Mouse (Mus musculus) kidney, postnatal 36 days (tissue): ENCODE data around the gene Mrpl53.
A peak's percentile ranks its signal among the peaks of the same experiment; 100 is the strongest.

ENCODE experiments used
- DNase-seq, 2 experiments: peaks; one replicate each; pipeline ENCODE4 v3.0.0; 2021 to 2022; ENCODE audit warnings: mixed read lengths in 2 of 2

The Mrpl53 gene

GRCm38 (mm10) chr6:83108762-83109668 is at the start of gene Mrpl53:
Gene Mrpl53 (plus strand): TSS chr6:83109040.
- peak; percentile 83 to 90 for DNase-seq

- no peak for DNase-seq
Observed at GRCm38 (mm10) chr6:83065995-83066394, 42.8 kb upstream of the Mrpl53 start.

DNA sequence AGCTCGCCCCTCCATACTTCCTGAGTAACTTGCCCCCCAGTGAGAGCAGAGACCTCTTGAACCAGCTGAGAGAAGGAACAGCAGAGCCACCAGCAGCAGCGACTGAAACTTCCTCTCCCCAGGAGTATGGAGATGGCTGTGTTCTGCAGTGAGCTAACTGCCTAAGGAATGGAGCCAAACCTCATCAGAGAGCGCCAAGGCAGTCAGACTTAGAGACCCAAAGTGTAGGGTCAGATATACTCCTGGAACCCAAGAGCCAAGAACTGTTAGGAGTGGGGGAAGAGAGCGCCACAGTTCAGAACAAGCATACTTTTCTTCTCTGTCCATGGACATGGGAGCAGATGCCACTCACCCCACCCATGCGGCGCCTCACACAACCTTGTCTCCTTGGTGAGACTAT is 42.4 kb upstream of the Mrpl53 start:
- DNase-seq: no peak

DNA sequence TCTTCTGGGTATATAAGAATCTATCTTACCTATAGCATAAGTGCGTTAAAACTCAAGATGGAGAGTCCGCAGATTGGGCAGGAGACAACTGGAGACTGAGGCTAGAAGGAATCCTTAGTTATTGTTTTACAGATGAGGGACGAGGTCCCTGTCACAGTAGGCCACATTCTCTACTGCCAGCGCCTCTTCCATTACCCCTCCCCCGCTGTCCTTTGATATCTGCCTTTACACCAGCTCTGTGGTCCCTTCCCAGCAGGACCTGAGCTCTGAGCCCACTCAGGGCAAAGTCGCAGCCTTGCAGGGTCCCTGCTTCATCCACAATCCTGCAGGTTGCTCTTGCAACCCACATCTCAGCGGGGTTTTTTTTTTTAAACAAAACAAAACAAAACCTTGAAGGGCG is 40.6 kb upstream of the Mrpl53 start:
- DNase-seq: peak in 1 of 2 experiments; percentile 28

- peak in 1 of 2 experiments; percentile 66 for DNase-seq
Observed at GRCm38 (mm10) chr6:83068706-83069487, 39.9 kb upstream of the Mrpl53 start.

DNA sequence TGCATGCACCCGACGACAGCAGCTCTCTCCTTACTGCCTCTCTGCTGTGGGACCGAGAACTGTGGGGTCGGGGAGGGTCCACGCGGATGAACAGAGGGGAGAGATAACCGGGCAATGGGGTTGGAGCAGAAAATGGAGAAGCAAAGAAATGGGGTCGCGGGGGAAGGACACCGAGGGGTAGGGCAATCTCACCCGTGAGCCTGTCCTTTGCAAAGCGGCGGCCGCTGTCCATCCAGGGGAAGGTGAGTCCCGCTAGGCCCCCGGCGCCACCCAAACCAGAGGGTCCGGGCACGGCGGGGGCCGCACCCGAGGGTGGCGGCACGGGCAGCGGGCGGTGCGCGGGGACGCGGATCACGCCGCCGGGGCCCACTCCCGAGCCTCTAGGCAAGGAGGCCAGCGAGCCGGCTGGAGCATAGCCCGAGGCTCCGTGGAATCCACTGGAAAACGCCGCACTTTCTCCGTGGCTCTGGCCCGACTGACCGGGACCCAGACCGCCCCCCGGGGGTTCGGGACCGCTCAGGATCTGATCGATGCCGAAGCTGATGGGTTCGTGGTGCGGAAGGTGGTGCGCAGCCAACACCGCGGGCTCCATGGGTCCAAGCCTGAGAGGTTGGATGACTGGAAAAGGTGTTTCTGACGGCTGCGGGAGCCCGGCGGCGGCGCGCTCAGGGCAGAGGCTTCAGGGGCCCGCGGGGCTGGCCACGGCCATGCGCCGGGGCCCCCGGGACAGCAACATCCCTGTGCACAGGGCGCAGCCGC is 39.2 kb upstream of the Mrpl53 start:
- peak in 1 of 2 experiments; percentile 27 for DNase-seq

GRCm38 (mm10) chr6:83070247-83070310 is 38.8 kb upstream of the Mrpl53 start, which contains the start of gene Tlx2:
Gene Tlx2 (minus strand): TSS chr6:83070293.
- no peak for DNase-seq

- DNase-seq: peak in 1 of 2 experiments; percentile 32
Observed at GRCm38 (mm10) chr6:83070311-83071219, 38.3 kb upstream of the Mrpl53 start.

DNA sequence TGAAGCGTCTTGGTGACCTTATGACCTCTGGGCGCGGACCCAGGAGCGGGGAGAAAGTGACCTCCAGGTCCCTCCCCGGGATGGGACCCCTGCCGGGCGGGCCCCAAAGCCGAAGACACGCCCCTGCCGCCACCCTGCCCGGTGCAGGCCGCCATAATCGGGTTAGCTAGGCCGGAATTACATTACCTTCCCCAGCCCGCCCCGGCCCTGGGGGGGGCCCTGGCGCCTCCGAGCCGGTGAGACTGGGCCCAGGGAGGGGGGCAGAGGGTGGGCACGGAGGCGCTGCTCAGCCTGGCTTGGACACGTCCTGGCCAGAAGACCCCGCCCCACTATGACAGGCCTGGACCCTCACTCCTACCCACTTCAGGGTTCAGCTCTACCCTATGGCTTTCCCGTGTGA is 37.6 kb upstream of the Mrpl53 start:
- no peak for DNase-seq

- DNase-seq: peak in 1 of 2 experiments; percentile 43
Observed at GRCm38 (mm10) chr6:83074979-83075378, 33.9 kb upstream of the Mrpl53 start.

DNA sequence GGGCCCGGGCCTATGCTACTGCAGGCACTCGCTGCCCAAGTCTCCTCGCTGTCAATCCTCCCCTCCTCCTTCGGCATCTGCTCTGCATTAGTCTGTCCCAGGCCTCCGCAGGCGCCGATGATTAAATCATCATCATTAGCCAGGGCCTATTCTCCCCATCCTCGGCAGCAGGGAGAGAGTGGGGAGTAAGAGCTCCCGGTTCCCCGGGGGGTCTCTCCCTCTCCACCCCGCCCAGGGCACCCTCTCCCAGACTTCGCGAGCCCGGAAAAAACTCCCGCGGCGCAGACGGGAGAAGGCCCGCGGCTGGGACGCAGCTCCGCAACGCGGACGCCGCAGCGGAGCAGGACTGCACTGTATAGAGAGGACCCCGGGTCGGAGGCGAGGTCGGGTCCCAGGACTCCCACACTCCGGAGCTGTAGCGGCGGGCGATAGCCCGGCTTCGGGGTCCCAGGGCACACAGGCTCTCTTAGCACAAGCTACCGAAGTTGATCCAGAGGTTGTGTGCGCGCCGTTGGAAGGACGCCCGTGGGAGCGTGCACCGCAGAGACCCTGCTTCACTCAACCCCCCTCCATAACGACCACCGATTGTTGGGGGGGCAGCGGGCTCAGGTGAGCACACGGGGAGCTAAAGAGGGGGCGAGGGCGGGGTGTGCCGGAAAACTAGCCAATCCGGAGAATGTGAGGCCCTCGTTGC is 31.1 kb upstream of the Mrpl53 start, which contains the start of gene Pcgf1:
Pcgf1 (plus strand) TSS at position 240 of the 694 bp plus-strand sequence.
- DNase-seq: peak in 1 of 2 experiments; percentile 53

DNA sequence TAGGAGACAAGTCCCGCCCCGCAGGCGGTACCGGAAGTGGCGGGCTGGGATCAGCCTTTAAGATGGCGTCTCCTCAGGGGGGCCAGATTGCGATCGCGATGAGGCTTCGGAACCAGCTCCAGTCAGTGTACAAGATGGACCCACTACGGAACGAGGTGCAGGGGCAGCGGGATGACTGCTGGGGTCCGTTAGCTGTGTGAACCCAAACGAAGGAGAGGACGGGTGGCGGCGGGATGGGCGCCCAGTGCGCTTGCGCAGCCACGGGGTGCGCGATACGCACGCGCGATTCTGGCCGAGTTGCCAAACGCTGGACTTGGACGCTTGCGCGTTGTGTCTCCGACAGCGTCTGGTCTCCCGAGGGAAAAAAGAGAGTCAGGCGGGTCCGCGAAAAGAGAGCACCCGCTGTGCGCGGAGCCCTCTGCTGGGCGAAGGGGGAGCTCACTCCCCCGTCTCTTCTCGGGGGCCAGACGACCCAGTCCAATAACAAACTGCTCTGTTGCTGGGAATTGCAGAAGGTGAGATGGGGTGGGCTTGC is 30.4 kb upstream of the Mrpl53 start:
- peak; percentile 99 to 100 for DNase-seq

DNA sequence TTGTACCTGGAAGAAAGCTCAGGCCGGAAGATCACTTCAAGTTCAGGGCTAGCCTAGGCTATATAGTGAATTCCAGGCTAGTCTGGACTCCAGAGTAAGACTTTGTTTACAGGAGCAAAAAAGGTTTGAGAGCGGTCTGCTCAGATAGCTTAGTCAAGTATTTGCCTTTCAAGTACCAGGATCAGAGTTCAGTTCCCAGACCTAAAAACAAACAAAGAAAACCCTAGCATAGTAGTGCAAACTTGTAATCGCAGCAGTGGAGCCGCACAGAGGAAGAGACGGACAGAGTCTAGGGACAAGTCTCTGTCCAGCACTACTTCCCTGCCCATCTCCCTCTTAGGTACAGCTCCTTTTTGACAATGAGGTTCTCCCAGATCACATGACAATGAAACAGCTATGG is 28.6 kb upstream of the Mrpl53 start:
- DNase-seq: no peak

GRCm38 (mm10) chr6:83083497-83083896 is 25.3 kb upstream of the Mrpl53 start:
- no peak for DNase-seq

DNA sequence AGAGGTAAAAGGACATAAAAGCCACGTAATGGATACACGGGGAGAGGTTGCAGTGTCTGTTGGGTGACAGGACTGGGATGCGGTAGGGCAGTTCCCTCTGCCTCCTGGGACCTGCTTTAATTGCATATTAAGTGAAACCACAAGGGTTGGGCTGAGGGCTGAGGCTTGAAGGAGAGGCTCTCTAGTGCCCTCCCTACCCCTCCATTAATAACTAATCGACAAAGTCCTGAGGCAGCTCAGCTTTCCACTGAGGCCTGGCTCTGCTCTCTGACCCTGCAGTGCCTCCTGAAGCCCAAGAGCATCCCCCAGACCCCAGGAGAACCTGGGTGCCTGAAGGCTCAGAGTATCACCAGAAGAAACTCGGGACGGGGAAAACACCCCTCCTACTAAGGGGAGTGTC is 24.4 kb upstream of the Mrpl53 start:
- peak; percentile 14 to 36 for DNase-seq

DNA sequence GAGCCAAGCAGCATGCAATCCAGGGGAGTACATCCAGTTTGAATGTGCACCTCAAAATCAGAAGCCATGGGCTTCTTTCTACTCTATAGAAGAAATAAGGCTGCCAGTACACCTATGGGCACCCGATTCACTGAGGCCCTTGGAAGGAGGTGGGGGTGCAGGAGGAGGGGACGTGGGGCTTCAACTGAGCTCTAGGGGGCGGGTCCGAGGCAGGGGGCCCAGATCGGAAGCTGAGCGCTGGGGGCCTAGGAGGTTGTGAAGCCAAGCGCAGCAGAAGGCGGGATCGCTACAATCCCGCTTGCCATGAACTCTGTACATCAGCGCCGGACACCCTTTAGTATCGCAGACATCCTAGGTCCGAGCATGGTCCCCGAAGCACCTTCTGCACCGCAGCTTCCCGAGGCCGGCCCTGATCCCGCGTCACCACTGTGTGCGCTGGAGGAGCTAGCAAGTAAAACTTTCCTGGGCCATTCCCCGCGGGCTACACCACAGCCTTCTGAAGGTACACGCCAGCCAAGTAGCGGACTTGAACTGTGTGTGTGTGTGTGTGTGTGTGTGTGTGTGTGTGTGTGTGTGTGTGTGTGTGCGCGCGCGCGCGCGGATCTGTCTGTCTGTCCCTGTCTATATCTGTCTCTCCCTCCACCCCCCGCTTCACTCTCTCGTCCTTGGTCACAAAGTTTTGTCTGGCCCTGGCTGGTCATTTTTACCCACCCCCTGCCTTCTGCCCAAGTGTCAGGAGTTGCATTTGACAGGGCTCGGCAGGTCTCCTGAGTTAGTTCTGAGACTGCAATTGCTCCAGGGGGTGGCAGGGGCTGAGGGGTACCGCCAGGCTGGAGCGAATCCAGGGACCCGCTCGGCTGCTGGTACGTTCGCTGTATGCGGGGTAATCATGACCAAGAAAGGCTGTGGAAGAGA is 22.5 kb upstream of the Mrpl53 start, which contains the start of gene Lbx2:
Lbx2 (plus strand) TSS at position 247 of the 915 bp plus-strand sequence.
- DNase-seq: peak in 1 of 2 experiments; percentile 25

DNA sequence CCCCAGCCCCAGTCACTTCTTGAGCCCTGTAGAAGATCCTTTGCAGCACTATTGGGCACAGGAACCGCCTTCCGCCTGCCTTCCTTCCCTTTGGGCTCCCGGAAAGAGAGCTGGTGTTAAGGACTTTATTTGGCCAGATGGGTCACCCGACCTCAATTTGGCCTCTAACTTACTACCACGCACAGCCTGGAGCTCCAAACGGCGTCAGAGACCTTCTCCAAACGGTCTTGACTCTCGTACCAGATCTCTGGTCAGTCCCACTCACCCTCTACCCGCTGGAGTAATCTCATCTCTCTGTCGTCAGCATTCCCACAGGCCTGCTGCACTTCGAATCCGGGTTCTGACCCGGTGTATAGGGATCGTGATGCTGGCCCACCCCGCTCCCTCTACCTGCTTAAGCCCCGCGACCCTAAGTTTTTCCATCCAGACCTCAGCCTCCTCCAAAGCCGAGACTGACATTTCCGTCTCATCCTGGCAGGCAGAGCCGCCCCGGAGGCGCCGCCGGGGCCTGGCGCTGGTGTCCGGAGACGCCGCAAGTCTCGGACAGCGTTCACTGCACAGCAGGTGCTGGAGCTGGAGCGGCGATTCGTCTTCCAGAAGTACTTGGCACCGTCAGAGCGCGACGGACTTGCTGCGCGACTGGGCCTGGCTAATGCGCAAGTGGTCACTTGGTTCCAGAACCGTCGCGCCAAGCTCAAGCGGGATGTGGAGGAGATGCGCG is 21.5 kb upstream of the Mrpl53 start:
- peak; percentile 47 to 68 for DNase-seq

- no peak for DNase-seq
Observed at GRCm38 (mm10) chr6:83087926-83088260, 20.9 kb upstream of the Mrpl53 start.

- peak; percentile 35 to 71 for DNase-seq
Observed at GRCm38 (mm10) chr6:83092416-83093127, 16.3 kb upstream of the Mrpl53 start.
